Mouse (Mus musculus) kidney, embryonic 15.5 days (tissue): Measurements from ENCODE around the gene Tfec. TPM values are rescaled to one million over a fixed set of nuclear protein-coding genes. Genes with fewer than 3 reads are reported as not detected.

ENCODE experiments used
- polyA plus RNA-seq: library from polyadenylated mRNA; unstranded; fragments of >200 nt; fragmentation: Nextera tagmentation; extraction: Ambion mirVana; gene quantifications from 2 replicates; pipeline ENCODE4 v1.2.1, GENCODE M21; 2015

Tfec gene
- polyA plus RNA-seq, 1 experiment from 2014 or later, result 5.8 TPM

Other genes with a start within 250 kb of the Tfec start
- 70.5 and 72.6 TPM in 2 replicates for gene Tes, start 166.7 kb upstream of the Tfec start, polyA plus RNA-seq